Mouse (Mus musculus) hindbrain, embryonic 10.5 days (tissue): ENCODE measurements around the gene Snapc2. TPM values are rescaled to one million over a fixed set of nuclear protein-coding genes. Genes with fewer than 3 reads are reported as not detected.
A peak's percentile ranks its signal among the peaks of the same experiment; 100 is the strongest.

ENCODE experiments used
- DNase-seq: peaks from one replicate; pipeline ENCODE4 v3.0.0-alpha.2; 2017; ENCODE audit warnings: low spot score
- H3K27ac ChIP-seq: fragments of 300-500 bp; sonication (generic); 2 replicates; pipeline ENCODE4 v1.5.1; 2016; ENCODE audit warnings: mild to moderate bottlenecking, moderate library complexity
- H3K27me3 ChIP-seq: fragments of 300-500 bp; sonication (generic); 2 replicates; pipeline ENCODE4 v1.6.1; 2016; ENCODE audit warnings: mild to moderate bottlenecking; ENCODE audit not compliant: poor library complexity, insufficient read depth, severe bottlenecking
- H3K36me3 ChIP-seq: fragments of 300-500 bp; sonication (generic); 2 replicates; pipeline ENCODE4 v1.6.1; 2016; ENCODE audit warnings: mild to moderate bottlenecking, moderate library complexity
- H3K4me1 ChIP-seq: fragments of 300-500 bp; sonication (generic); replicated peaks from 2 replicates; pipeline ENCODE4 v1.6.1; 2016; ENCODE audit warnings: mild to moderate bottlenecking
- H3K4me3 ChIP-seq: fragments of 300-500 bp; sonication (generic); 2 replicates; pipeline ENCODE4 v1.5.1; 2016; ENCODE audit warnings: mild to moderate bottlenecking, moderate library complexity
- H3K9me3 ChIP-seq: fragments of 300-500 bp; sonication (generic); 2 replicates; pipeline ENCODE4 v1.6.1; 2016; ENCODE audit warnings: mild to moderate bottlenecking, moderate library complexity
- WGBS: fragments of 180-500 bp; shearing (Covaris S2); methylation state at CpG from one replicate; pipeline ENCODE4 v1.1.7; 2016; 5-methylcytosine and 5-hydroxymethylcytosine counted together
- polyA plus RNA-seq: library from polyadenylated mRNA; unstranded; fragments of >200 nt; fragmentation: Nextera tagmentation; extraction: Ambion mirVana; gene quantifications from 2 replicates; pipeline ENCODE4 v1.2.1, GENCODE M21; 2016

Gene Snapc2
- polyA plus RNA-seq, 1 experiment from 2014 or later: 69.8 TPM

GRCm38 (mm10) chr8:4259805-4260170 lies 6.9 kb downstream of the Snapc2 start:
- Histone ChIP-seq H3K9me3 (0 out of 2 replicates have a peak, but pooled peaks cover 3% of the 10 kb centered on the region), H3K36me3 (peaks cover 84% of the 10 kb centered on the region), H3K27ac (peak overlapping the region; percentile 98), H3K4me1 (peaks cover 30% of the 10 kb centered on the region), H3K4me3 (peak overlapping the region; percentile 93), H3K27me3 (no peaks in the 10 kb centered on the region)
- DNase-seq: no peak
- WGBS: 86% methylated on average over 4 of the region's 4 CpGs

- Histone ChIP-seq H3K9me3 (0 out of 2 replicates have a peak, but pooled peaks cover 3% of the 10 kb centered on the region), H3K27me3 (no peaks in the 10 kb centered on the region), H3K4me1 (peaks cover 12% of the 10 kb centered on the region), H3K4me3 (no peak overlapping the region), H3K36me3 (peaks cover 87% of the 10 kb centered on the region), H3K27ac (no peak overlapping the region)
- no peak for DNase-seq
- 89% methylated on average over 8 of the region's 8 CpGs for WGBS
These were observed 10.4 kb downstream of the Snapc2 start for GRCm38 (mm10) chr8:4263105-4263791.

DNA sequence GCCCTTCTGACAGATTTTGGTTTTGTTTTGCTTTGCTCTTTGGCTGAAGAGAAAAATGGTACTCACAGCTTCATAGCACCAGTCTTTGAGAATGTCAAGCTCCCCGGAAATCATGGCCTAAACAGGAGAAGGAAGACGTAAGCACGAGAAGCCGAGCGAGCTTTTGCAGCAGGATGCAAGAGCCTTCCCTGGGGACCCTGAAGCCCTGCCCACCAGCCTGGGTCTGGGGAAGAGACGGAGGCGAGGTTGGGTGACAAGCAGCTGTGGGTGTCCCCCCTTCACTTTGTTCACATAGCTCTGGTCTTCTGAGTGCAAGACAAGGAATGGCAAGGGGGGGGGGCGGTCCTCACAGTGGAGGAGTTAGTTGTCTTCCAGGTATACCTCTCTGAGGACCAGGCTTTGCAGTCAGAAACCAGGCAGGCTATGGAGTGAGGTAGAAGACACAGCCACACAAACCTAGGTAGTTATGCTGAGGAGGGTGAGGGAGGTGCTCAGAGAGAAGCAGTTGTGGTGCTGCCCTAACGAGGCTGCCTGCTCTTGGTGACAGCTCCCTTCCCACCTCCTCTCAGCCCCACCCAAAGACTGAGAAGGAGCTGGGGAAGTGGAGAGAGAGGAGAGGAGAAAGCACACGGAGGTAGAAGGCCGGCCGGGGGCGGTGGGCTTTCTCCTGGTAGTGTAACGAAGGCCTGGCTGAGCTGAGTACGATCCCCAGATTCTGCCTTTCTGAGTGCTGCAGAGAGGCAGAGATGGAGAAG lies 12.5 kb downstream of the Snapc2 start:
- Histone ChIP-seq H3K9me3 (no peaks in the 10 kb centered on the region), H3K4me1 (no peaks in the 10 kb centered on the region), H3K36me3 (peaks cover 100% of the 10 kb centered on the region), H3K27ac (no peak overlapping the region), H3K27me3 (no peaks in the 10 kb centered on the region), H3K4me3 (no peak overlapping the region)
- 93% methylated on average over 15 of the region's 15 CpGs for WGBS
- DNase-seq: no peak

- H3K9me3 ChIP-seq: no peaks in the 10 kb centered on the region
- H3K4me3 ChIP-seq: no peak overlapping the region
- peaks cover 99% of the 10 kb centered on the region for H3K36me3 ChIP-seq
- H3K27ac ChIP-seq: no peak overlapping the region
- 81% methylated on average over 15 of the region's 15 CpGs for WGBS
- H3K27me3 ChIP-seq: no peaks in the 10 kb centered on the region
- H3K4me1 ChIP-seq: no peaks in the 10 kb centered on the region
- DNase-seq: no peak
These were observed 14.7 kb downstream of the Snapc2 start for GRCm38 (mm10) chr8:4267627-4268026.

- Histone ChIP-seq H3K27ac (no peak overlapping the region), H3K36me3 (peaks cover 94% of the 10 kb centered on the region), H3K4me1 (peaks cover 2% of the 10 kb centered on the region), H3K4me3 (no peak overlapping the region), H3K27me3 (no peaks in the 10 kb centered on the region), H3K9me3 (no peaks in the 10 kb centered on the region)
- WGBS: 92% methylated on average over 6 of the region's 6 CpGs
- no peak for DNase-seq
These were observed 16.7 kb downstream of the Snapc2 start for GRCm38 (mm10) chr8:4269609-4270008.

DNA sequence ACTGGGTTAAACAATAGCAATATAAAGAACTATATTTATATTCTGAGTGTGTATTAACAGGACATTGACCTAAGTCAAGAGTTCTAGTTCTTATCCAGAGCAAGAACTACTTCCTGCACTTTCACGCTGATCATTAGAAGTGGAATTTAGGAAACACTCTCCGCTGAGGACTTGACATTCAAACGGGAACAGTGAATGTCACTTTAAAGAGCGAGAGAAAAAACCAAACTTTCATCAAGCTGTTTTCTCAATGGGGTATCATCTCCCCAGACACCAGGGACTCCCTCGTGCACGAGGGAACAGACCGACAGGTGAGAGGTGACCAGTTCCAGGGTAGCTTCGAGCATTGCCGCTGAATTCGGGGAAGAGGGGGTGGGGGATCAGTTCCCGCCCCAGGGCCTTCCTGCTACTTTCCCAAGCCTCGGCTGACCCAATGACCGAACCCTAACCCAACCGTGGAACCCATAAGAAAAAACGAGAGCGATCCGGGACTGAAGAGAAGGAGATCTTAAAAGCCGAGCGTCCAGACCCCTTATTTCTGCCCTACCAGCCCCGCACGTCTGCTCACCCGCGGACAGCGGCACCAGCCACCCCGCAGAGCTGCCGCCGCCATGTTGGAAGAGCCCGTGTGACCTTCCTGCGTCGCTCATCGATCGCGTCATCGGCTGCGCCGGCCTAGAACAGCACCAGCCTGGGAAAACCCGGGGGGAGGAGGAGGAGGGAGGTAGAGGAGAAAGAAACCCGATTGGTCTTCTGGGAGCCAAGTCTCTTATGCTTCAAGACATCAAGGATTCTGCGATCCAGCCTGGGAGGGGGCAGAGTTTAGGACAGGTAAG lies 22.6 kb downstream of the Snapc2 start, which contains the start of gene Timm44:
TSS of gene Timm44 (minus strand) at position 639 of the 836 bp plus-strand sequence.
- H3K27ac ChIP-seq: peak within 1 kb of the TSS; percentile 89
- peak within 1 kb of the TSS; percentile 87 for H3K4me3 ChIP-seq
- under 1% methylated on average over 39 of the region's 39 CpGs for WGBS
- peaks cover 35% of the 10 kb centered on the region for H3K36me3 ChIP-seq
- no peaks in the 10 kb centered on the region for H3K27me3 ChIP-seq
- no peaks in the 10 kb centered on the region for H3K9me3 ChIP-seq
- peak; percentile 94 for DNase-seq
- H3K4me1 ChIP-seq: peaks cover 8% of the 10 kb centered on the region

- H3K36me3 ChIP-seq: peaks cover 30% of the 10 kb centered on the region
- 34% methylated on average over 9 of the region's 9 CpGs for WGBS
These were observed 23.2 kb downstream of the Snapc2 start for GRCm38 (mm10) chr8:4276111-4276465.

DNA sequence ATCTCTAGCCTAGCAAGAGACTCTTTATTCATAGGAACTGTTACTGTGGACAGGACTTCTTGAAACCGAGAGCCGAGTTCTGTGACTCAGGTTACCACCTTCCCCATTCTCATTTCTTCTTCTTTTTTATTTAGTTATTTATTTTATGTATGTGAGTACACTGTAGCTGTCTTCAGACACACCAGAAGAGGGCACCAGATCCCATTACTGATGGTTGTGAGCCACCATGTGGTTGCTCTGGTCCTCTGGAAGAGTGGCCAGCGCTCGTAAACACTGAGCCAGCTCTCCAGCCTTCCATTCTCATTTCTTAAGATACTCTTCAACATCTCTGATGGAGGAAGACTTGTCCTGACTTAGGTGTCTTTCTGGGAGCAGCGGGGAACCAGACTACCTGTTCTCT lies 39.9 kb downstream of the Snapc2 start:
- H3K9me3 ChIP-seq: no peaks in the 10 kb centered on the region
- no peak overlapping the region for H3K4me3 ChIP-seq
- H3K27ac ChIP-seq: no peak overlapping the region
- H3K36me3 ChIP-seq: peaks cover 100% of the 10 kb centered on the region
- no peaks in the 10 kb centered on the region for H3K27me3 ChIP-seq
- no peaks in the 10 kb centered on the region for H3K4me1 ChIP-seq
- WGBS: 93% methylated on average over 5 of the region's 5 CpGs
- no peak for DNase-seq

More at GRCm38 (mm10) chr8:4276111-4276465, 23.2 kb downstream of the Snapc2 start:
- Histone ChIP-seq H3K4me1 (peaks cover 8% of the 10 kb centered on the region), H3K27ac (peak overlapping the region; percentile 89), H3K27me3 (no peaks in the 10 kb centered on the region), H3K9me3 (no peaks in the 10 kb centered on the region), H3K4me3 (peak overlapping the region; percentile 87)
- DNase-seq: no peak

GRCm38 (mm10) chr8:4297822-4298221 lies 44.9 kb downstream of the Snapc2 start:
- H3K36me3 ChIP-seq: peaks cover 100% of the 10 kb centered on the region
- DNase-seq: no peak
- 95% methylated on average over 4 of the region's 4 CpGs for WGBS
- H3K27me3 ChIP-seq: no peaks in the 10 kb centered on the region
- no peak overlapping the region for H3K4me3 ChIP-seq
- H3K9me3 ChIP-seq: no peaks in the 10 kb centered on the region
- H3K27ac ChIP-seq: no peak overlapping the region
- no peaks in the 10 kb centered on the region for H3K4me1 ChIP-seq

GRCm38 (mm10) chr8:4304124-4304547 lies 51.3 kb downstream of the Snapc2 start:
- Histone ChIP-seq H3K27ac (no peak overlapping the region), H3K36me3 (peaks cover 100% of the 10 kb centered on the region), H3K4me3 (no peak overlapping the region), H3K4me1 (no peaks in the 10 kb centered on the region), H3K27me3 (no peaks in the 10 kb centered on the region), H3K9me3 (no peaks in the 10 kb centered on the region)
- WGBS: 88% methylated on average over 3 of the region's 3 CpGs
- DNase-seq: no peak
